20 mouse cellular contexts compared by ENCODE assay signal in the genomic region with DNA sequence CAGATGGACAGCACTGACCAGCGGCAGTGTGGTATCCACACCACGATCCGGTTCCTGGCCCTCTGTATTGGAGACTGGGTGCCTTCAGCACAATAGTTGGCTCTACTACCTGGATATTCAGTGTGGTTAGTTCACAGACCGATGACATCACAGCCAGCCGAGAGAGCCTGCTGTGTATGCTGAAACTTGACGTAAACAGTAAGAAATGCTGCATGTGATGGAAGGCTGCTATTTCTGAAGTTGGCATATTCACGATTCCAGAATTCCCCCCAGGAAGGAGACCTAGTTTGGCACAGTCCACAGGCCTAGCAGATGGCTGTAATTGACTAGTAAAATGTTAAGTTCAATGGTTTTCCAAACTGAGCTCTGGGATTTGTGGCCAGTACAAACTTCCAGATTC.
A peak's percentile ranks its signal among the peaks of the same experiment; 100 is the strongest.
DNase-seq lines count a peak whose midpoint lies in the region; ATAC-seq lines count a peak whose summit lies in the region.
"Had no signal": no experiment of that assay in that cellular context is flagged by ENCODE, and none has a peak within 500 bp of the region (broad histone marks: within the 10 kb centered on the region; RNA-seq: fewer than 3 reads in every experiment).

No protein-coding gene starts in this region.

- no peaks in the 10 kb centered on the region for H3K36me3 ChIP-seq in embryonic facial prominence, embryonic 14.5 days (ENCODE audit: control insufficient read depth, insufficient read depth, low read length)
- peaks cover 5% of the 10 kb centered on the region; the same call in 1 of the 2 replicates for H3K36me3 ChIP-seq in embryonic facial prominence, embryonic 10.5 days (replicated peaks)
- H3K36me3 ChIP-seq: intestine, embryonic 15.5 days; liver, embryonic 15.5 days had no signal

- ATAC-seq in embryonic facial prominence, embryonic 14.5 days (ENCODE audit: low read depth), result no peak
- ATAC-seq: intestine, embryonic 15.5 days had no signal

- 66% methylated on average over 7 of the region's 7 CpGs for WGBS in embryonic facial prominence, embryonic 14.5 days
- WGBS in embryonic facial prominence, embryonic 10.5 days, result 86% methylated on average over 7 of the region's 7 CpGs

- no peak overlapping the region for H3K9ac ChIP-seq in embryonic facial prominence, embryonic 14.5 days (ENCODE audit: low read depth, low read length)
- H3K9ac ChIP-seq: hindbrain, embryonic 14.5 days; intestine, embryonic 15.5 days; kidney, embryonic 15.5 days; liver, embryonic 15.5 days; midbrain, embryonic 12.5 days had no signal

- DNase-seq in embryonic facial prominence, embryonic 14.5 days (ENCODE audit: low spot score), result peak; percentile 9
- no peak for DNase-seq in embryonic facial prominence, embryonic 10.5 days (ENCODE audit: low spot score)
- DNase-seq in layer of hippocampus, adult 9-11 months, result peak; percentile 34
- DNase-seq in layer of hippocampus, adult 9-10 months (ENCODE audit: low spot score), result no peak
- peak; percentile 53 to 59 for DNase-seq in cerebellum, adult 18-20 months
- DNase-seq in cerebellum, postnatal 36 days, result peak; percentile 27 to 59
- DNase-seq in right cerebral cortex, postnatal 10 days (ENCODE audit: low spot score in 2 of 2), result no peak
- no peak for DNase-seq in lung, postnatal 4 days
- DNase-seq: gastrocnemius, postnatal 25 days; heart, postnatal 14 days; lung, postnatal 10 days; thymus, adult 18-20 months had no signal

- H3K4me1 ChIP-seq in embryonic facial prominence, embryonic 14.5 days (ENCODE audit: control insufficient read depth, insufficient read depth, low read length), result peaks cover 3% of the 10 kb centered on the region; the same call in 1 of the 2 replicates
- H3K4me1 ChIP-seq in embryonic facial prominence, embryonic 10.5 days, result peaks cover 18% of the 10 kb centered on the region
- H3K4me1 ChIP-seq: intestine, embryonic 15.5 days had no signal

- no peak overlapping the region for H3K4me3 ChIP-seq in embryonic facial prominence, embryonic 14.5 days (ENCODE audit: low read depth, low read length)
- H3K4me3 ChIP-seq in embryonic facial prominence, embryonic 10.5 days, result no peak overlapping the region
- H3K4me3 ChIP-seq: intestine, embryonic 15.5 days; kidney, embryonic 15.5 days; left cerebral cortex, adult 2 months; liver, embryonic 15.5 days; midbrain, embryonic 12.5 days; myocyte had no signal

- H3K27me3 ChIP-seq in embryonic facial prominence, embryonic 14.5 days (replicated peaks; ENCODE audit: control insufficient read depth, insufficient read depth, low read length), result no peaks in the 10 kb centered on the region
- H3K27me3 ChIP-seq in embryonic facial prominence, embryonic 10.5 days (replicated peaks; ENCODE audit: low read depth, poor library complexity, severe bottlenecking), result 0 out of 2 replicates have a peak, but pooled peaks cover 9% of the 10 kb centered on the region
- H3K27me3 ChIP-seq: intestine, embryonic 15.5 days; kidney, embryonic 15.5 days had no signal

- no peak overlapping the region for H3K27ac ChIP-seq in embryonic facial prominence, embryonic 14.5 days (replicated peaks; ENCODE audit: low read depth, low read length)
- H3K27ac ChIP-seq in embryonic facial prominence, embryonic 10.5 days (replicated peaks), result no peak overlapping the region
- H3K27ac ChIP-seq: hindbrain, embryonic 14.5 days; intestine, embryonic 15.5 days; kidney, embryonic 15.5 days; left cerebral cortex, adult 2 months; liver, embryonic 15.5 days; midbrain, embryonic 12.5 days had no signal

- no peak overlapping the region for H3K4me2 ChIP-seq in embryonic facial prominence, embryonic 14.5 days (ENCODE audit: low read depth, low read length)
- H3K4me2 ChIP-seq: heart, embryonic 11.5 days; hindbrain, embryonic 14.5 days; intestine, embryonic 15.5 days; kidney, embryonic 15.5 days; liver, embryonic 15.5 days; midbrain, embryonic 12.5 days had no signal

- no peaks in the 10 kb centered on the region for H3K9me3 ChIP-seq in embryonic facial prominence, embryonic 14.5 days (ENCODE audit: control insufficient read depth, low read length)
- H3K9me3 ChIP-seq in embryonic facial prominence, embryonic 10.5 days, result no peaks in the 10 kb centered on the region
- H3K9me3 ChIP-seq: intestine, embryonic 15.5 days; kidney, embryonic 15.5 days; liver, embryonic 15.5 days; midbrain, embryonic 12.5 days had no signal

Comparison
In these comparisons a context has a peak if more than half of its experiments do, and no peak if none do; other contexts are left out.
1. DNase-seq: peak in embryonic facial prominence, embryonic 14.5 days (single experiment), layer of hippocampus, adult 9-11 months (single experiment), cerebellum, adult 18-20 months (2 of 2) and cerebellum, postnatal 36 days (2 of 2); none in embryonic facial prominence, embryonic 10.5 days (single experiment), layer of hippocampus, adult 9-10 months (single experiment), right cerebral cortex, postnatal 10 days (0 of 2) and lung, postnatal 4 days (0 of 2).